Mouse (Mus musculus) effector memory CD4-positive, alpha-beta T cell, adult 5 months (primary cell): ENCODE data around the gene Vmn2r87. TPM values are rescaled to one million over a fixed set of nuclear protein-coding genes. Genes with fewer than 3 reads are reported as not detected.

ENCODE experiments used
- polyA plus RNA-seq: library from polyadenylated mRNA; unstranded; fragments of 100-300 nt; shearing (Covaris generic); gene quantifications from one replicate; pipeline ENCODE4 v1.2.1, GENCODE M21; 2017

Gene Vmn2r87
- polyA plus RNA-seq, result 0.14 TPM

GRCm38 (mm10) chr10:130497296-130497695, at the start of gene Vmn2r87:
Gene Vmn2r87 (minus strand): TSS chr10:130497396.

GRCm38 (mm10) chr10:130455950-130456349, 41.2 kb downstream of the Vmn2r87 start, which contains the start of gene Vmn2r86:
Gene Vmn2r86 (minus strand): TSS chr10:130456050.

GRCm38 (mm10) chr10:130429603-130430002, 67.6 kb downstream of the Vmn2r87 start, which contains the start of gene Vmn2r85:
Gene Vmn2r85 (minus strand): TSS chr10:130429703.

Other genes with a start within 250 kb of the Vmn2r87 start
- not detected for gene Neurod4, start 217.2 kb downstream of the Vmn2r87 start, polyA plus RNA-seq
- 227 TPM for gene Tespa1, start 174.5 kb downstream of the Vmn2r87 start, polyA plus RNA-seq
- 0.35 TPM for gene Vmn2r84, start 103.1 kb downstream of the Vmn2r87 start, polyA plus RNA-seq
- gene Vmn2r85, start 67.7 kb downstream of the Vmn2r87 start, polyA plus RNA-seq, result not detected
- gene Vmn2r86, start 41.3 kb downstream of the Vmn2r87 start, polyA plus RNA-seq, result 0.15 TPM